Mouse (Mus musculus) heart, embryonic 14.5 days (tissue): ENCODE data around the gene Baiap2. TPM values are rescaled to one million over a fixed set of nuclear protein-coding genes. Genes with fewer than 3 reads are reported as not detected.

Experiments used
- ATAC-seq: fragments of 200-750 bp; cut with Nextera tagmentation; 2 replicates; pipeline ENCODE4 v1.8.0; 2017; ENCODE audit warnings: low read depth, moderate TSS enrichment; ENCODE audit not compliant: insufficient number of reproducible peaks, insufficient read depth, low FRiP score
- H3K27ac ChIP-seq, 2 experiments: fragments of 200-500 bp in 1 of 2; fragments of 300-500 bp in 1 of 2; sonication (generic) in 1 of 2; replicated peaks in 1 of 2; 2 replicates each; pipeline ENCODE4 v1.5.1; 2012 to 2014; ENCODE audit warnings: low read depth in 2 of 2, low read length in 2 of 2, control low read depth in 1 of 2, mild to moderate bottlenecking in 1 of 2, mixed read lengths in 1 of 2; ENCODE audit not compliant: control insufficient read depth in 1 of 2, insufficient read depth in 1 of 2
- H3K27me3 ChIP-seq: fragments of 300-500 bp; sonication (generic); 2 replicates; pipeline ENCODE4 v1.6.1; 2014; ENCODE audit warnings: mild to moderate bottlenecking, low read length, control low read depth; ENCODE audit not compliant: control insufficient read depth, insufficient read depth
- H3K36me3 ChIP-seq: fragments of 300-500 bp; sonication (generic); 2 replicates; pipeline ENCODE4 v1.6.1; 2014; ENCODE audit warnings: mild to moderate bottlenecking, control low read depth, low read length, mixed read lengths; ENCODE audit not compliant: control insufficient read depth, insufficient read depth
- H3K4me1 ChIP-seq, 2 experiments: fragments of 200-500 bp in 1 of 2; fragments of 300-500 bp in 1 of 2; sonication (generic) in 1 of 2; 2 replicates each; pipeline ENCODE4 v1.6.1; 2012 to 2014; ENCODE audit warnings: low read length in 2 of 2, control low read depth in 1 of 2, mixed read lengths in 1 of 2; ENCODE audit not compliant: control insufficient read depth in 2 of 2, insufficient read depth in 2 of 2
- H3K4me2 ChIP-seq: fragments of 300-500 bp; sonication (generic); 2 replicates; pipeline ENCODE4 v1.6.1; 2014; ENCODE audit warnings: mild to moderate bottlenecking, low read length
- H3K4me3 ChIP-seq, 2 experiments: fragments of 200-500 bp in 1 of 2; fragments of 300-500 bp in 1 of 2; sonication (generic) in 1 of 2; 2 replicates each; pipeline ENCODE4 v1.5.1; 2012 to 2014; ENCODE audit warnings: low read length in 2 of 2, mild to moderate bottlenecking in 2 of 2, control low read depth in 1 of 2, low read depth in 1 of 2, moderate library complexity in 1 of 2; ENCODE audit not compliant: control insufficient read depth in 1 of 2, insufficient read depth in 1 of 2
- H3K9ac ChIP-seq: fragments of 300-500 bp; sonication (generic); 2 replicates; pipeline ENCODE4 v1.6.1; 2014; ENCODE audit warnings: mild to moderate bottlenecking, low read length
- H3K9me3 ChIP-seq: fragments of 300-500 bp; sonication (generic); 2 replicates; pipeline ENCODE4 v1.6.1; 2016; ENCODE audit warnings: low read length, control low read depth; ENCODE audit not compliant: control insufficient read depth
- WGBS: fragments of 180-500 bp; shearing (Covaris S2); extraction: QIAGEN DNeasy Blood & Tissue Kit; methylation state at CpG from one replicate; pipeline ENCODE4 v1.1.7; 2014; 5-methylcytosine and 5-hydroxymethylcytosine counted together
- polyA plus RNA-seq: library from polyadenylated mRNA; unstranded; fragments of >200 nt; fragmentation: Nextera tagmentation; extraction: Ambion mirVana; gene quantifications from 2 replicates; pipeline ENCODE4 v1.2.1, GENCODE M21; 2014

The Baiap2 gene
- polyA plus RNA-seq, 1 experiment from 2014 or later, result 13.2 TPM

- H3K27ac ChIP-seq, result peak overlapping the region; percentile 33 to 81; a peak in 3 of 4 replicates
- H3K27me3 ChIP-seq, result peaks cover 3% of the 10 kb centered on the region; the same call in 1 of the 2 replicates
- H3K4me2 ChIP-seq, result peak overlapping the region; percentile 98
- under 1% methylated on average over 26 of the region's 26 CpGs for WGBS
- H3K36me3 ChIP-seq, result peaks cover 32% of the 10 kb centered on the region
- ATAC-seq, result no peak
- peaks cover 25 to 43% of the 10 kb centered on the region in 2 experiments for H3K4me1 ChIP-seq
- H3K9me3 ChIP-seq, result no peaks in the 10 kb centered on the region
- H3K4me3 ChIP-seq, result peak overlapping the region; percentile 73 to 92
- peak overlapping the region; percentile 99 for H3K9ac ChIP-seq
These were observed 28.6 kb upstream of the Baiap2 start for GRCm38 (mm10) chr11:119913935-119914314.

GRCm38 (mm10) chr11:119914381-119914780, 28.2 kb upstream of the Baiap2 start:
- ATAC-seq, result no peak
- Histone ChIP-seq H3K9me3 (no peaks in the 10 kb centered on the region), H3K4me3 (peak overlapping the region; percentile 73 to 92), H3K4me2 (peak overlapping the region; percentile 98), H3K4me1 (peaks cover 25 to 43% of the 10 kb centered on the region in 2 experiments), H3K27ac (peak overlapping the region in 1 of 2 experiments; percentile 81; a peak in 2 of 4 replicates), H3K36me3 (peaks cover 37% of the 10 kb centered on the region), H3K9ac (peak overlapping the region; percentile 99), H3K27me3 (no peaks in the 10 kb centered on the region)
- 12% methylated on average over 4 of the region's 4 CpGs for WGBS

GRCm38 (mm10) chr11:119915666-119916065, 26.9 kb upstream of the Baiap2 start:
- Histone ChIP-seq H3K4me1 (peaks cover 19 to 38% of the 10 kb centered on the region in 2 experiments), H3K36me3 (peaks cover 41% of the 10 kb centered on the region), H3K27me3 (no peaks in the 10 kb centered on the region), H3K9ac (peak overlapping the region; percentile 41; the same call in 1 of the 2 replicates), H3K9me3 (no peaks in the 10 kb centered on the region), H3K4me3 (no peak overlapping the region), H3K4me2 (peak overlapping the region; percentile 98; the same call in 1 of the 2 replicates), H3K27ac (peak overlapping the region in 1 of 2 experiments; percentile 59; a peak in 2 of 4 replicates)
- WGBS, result 67% methylated on average over 9 of the region's 9 CpGs
- ATAC-seq, result no peak

- peak; percentile 65 for ATAC-seq
- Histone ChIP-seq H3K27ac (peak overlapping the region in 1 of 2 experiments; percentile 59; a peak in 2 of 4 replicates), H3K9ac (no peak overlapping the region; the same call in 1 of the 2 replicates), H3K4me1 (peaks cover 19 to 38% of the 10 kb centered on the region in 2 experiments), H3K36me3 (peaks cover 41% of the 10 kb centered on the region), H3K4me3 (no peak overlapping the region), H3K4me2 (peak overlapping the region; percentile 98; the same call in 1 of the 2 replicates), H3K9me3 (no peaks in the 10 kb centered on the region), H3K27me3 (no peaks in the 10 kb centered on the region)
- 69% methylated on average over 15 of the region's 15 CpGs for WGBS
These were observed 26.3 kb upstream of the Baiap2 start for GRCm38 (mm10) chr11:119916102-119916790.

GRCm38 (mm10) chr11:119916834-119917469, 25.6 kb upstream of the Baiap2 start:
- H3K4me3 ChIP-seq, result no peak overlapping the region
- H3K36me3 ChIP-seq, result peaks cover 41% of the 10 kb centered on the region
- no peaks in the 10 kb centered on the region for H3K9me3 ChIP-seq
- peak overlapping the region in 1 of 2 experiments; percentile 50; a peak in 1 of 4 replicates for H3K27ac ChIP-seq
- 82% methylated on average over 21 of the region's 21 CpGs for WGBS
- no peaks in the 10 kb centered on the region for H3K27me3 ChIP-seq
- no peak overlapping the region; the same call in 1 of the 2 replicates for H3K9ac ChIP-seq
- H3K4me1 ChIP-seq, result peaks cover 21 to 43% of the 10 kb centered on the region in 2 experiments
- H3K4me2 ChIP-seq, result no peak overlapping the region
- ATAC-seq, result no peak

- WGBS, result 82% methylated on average over 7 of the region's 7 CpGs
- peaks cover 15 to 37% of the 10 kb centered on the region in 2 experiments for H3K4me1 ChIP-seq
- no peak for ATAC-seq
These were observed 24.0 kb upstream of the Baiap2 start for GRCm38 (mm10) chr11:119918521-119918920.

GRCm38 (mm10) chr11:119919432-119919831, 23.1 kb upstream of the Baiap2 start:
- H3K4me1 ChIP-seq, result peaks cover 14 to 34% of the 10 kb centered on the region in 2 experiments
- no peak overlapping the region for H3K27ac ChIP-seq
- WGBS, result 89% methylated on average over 4 of the region's 4 CpGs
- H3K27me3 ChIP-seq, result no peaks in the 10 kb centered on the region
- H3K4me3 ChIP-seq, result no peak overlapping the region
- H3K4me2 ChIP-seq, result no peak overlapping the region
- H3K9ac ChIP-seq, result no peak overlapping the region
- peaks cover 41% of the 10 kb centered on the region for H3K36me3 ChIP-seq
- ATAC-seq, result no peak
- H3K9me3 ChIP-seq, result no peaks in the 10 kb centered on the region

More at GRCm38 (mm10) chr11:119918521-119918920, 24.0 kb upstream of the Baiap2 start:
- Histone ChIP-seq H3K4me2 (no peak overlapping the region), H3K4me3 (no peak overlapping the region), H3K36me3 (peaks cover 41% of the 10 kb centered on the region), H3K27me3 (no peaks in the 10 kb centered on the region), H3K9ac (no peak overlapping the region), H3K9me3 (no peaks in the 10 kb centered on the region), H3K27ac (no peak overlapping the region)
